Mouse (Mus musculus) thymus, postnatal 10 days (tissue): Measurements from ENCODE around the gene Tnnc2.

Experiments
- DNase-seq, 2 experiments: peaks; one replicate each; pipeline ENCODE4 v3.0.0; 2021; ENCODE audit warnings: low spot score in 2 of 2

Gene Tnnc2

GRCm38 (mm10) chr2:164795868-164796267, 16.1 kb upstream of the Tnnc2 start:
- no peak for DNase-seq

GRCm38 (mm10) chr2:164794293-164794692, 14.5 kb upstream of the Tnnc2 start:
- DNase-seq = peak; percentile 51 to 82

- DNase-seq = no peak
Observed at GRCm38 (mm10) chr2:164793772-164794171, 14.0 kb upstream of the Tnnc2 start.

GRCm38 (mm10) chr2:164793236-164793635, 13.5 kb upstream of the Tnnc2 start:
- peak; percentile 43 to 71 for DNase-seq

GRCm38 (mm10) chr2:164792400-164793190, 12.8 kb upstream of the Tnnc2 start:
- no peak for DNase-seq

GRCm38 (mm10) chr2:164791841-164792261, 12.1 kb upstream of the Tnnc2 start:
- DNase-seq = no peak

GRCm38 (mm10) chr2:164790451-164790850, 10.7 kb upstream of the Tnnc2 start:
- DNase-seq = no peak

GRCm38 (mm10) chr2:164788411-164788810, 8.6 kb upstream of the Tnnc2 start:
- no peak for DNase-seq

GRCm38 (mm10) chr2:164787779-164788178, 8.0 kb upstream of the Tnnc2 start:
- no peak for DNase-seq

- no peak for DNase-seq
Observed at GRCm38 (mm10) chr2:164787032-164787431, 7.3 kb upstream of the Tnnc2 start.

GRCm38 (mm10) chr2:164786388-164786885, 6.7 kb upstream of the Tnnc2 start:
- no peak for DNase-seq

GRCm38 (mm10) chr2:164785481-164786387, 6.0 kb upstream of the Tnnc2 start, which contains the start of gene Snx21:
TSS of gene Snx21 (plus strand) at chr2:164785823.
- DNase-seq = peak; percentile 40 to 53

GRCm38 (mm10) chr2:164784869-164785420, 5.2 kb upstream of the Tnnc2 start:
- DNase-seq = no peak

GRCm38 (mm10) chr2:164783926-164784581, 4.3 kb upstream of the Tnnc2 start:
- DNase-seq = no peak

GRCm38 (mm10) chr2:164781876-164782275, 2.1 kb upstream of the Tnnc2 start:
- DNase-seq = no peak

GRCm38 (mm10) chr2:164778809-164779208, 958 bp downstream of the Tnnc2 start:
- DNase-seq = no peak

- no peak for DNase-seq
Observed at GRCm38 (mm10) chr2:164778015-164778287, 1.8 kb downstream of the Tnnc2 start.

- DNase-seq = no peak
Observed at GRCm38 (mm10) chr2:164777246-164778014, 2.3 kb downstream of the Tnnc2 start.

GRCm38 (mm10) chr2:164776801-164777200, 3.0 kb downstream of the Tnnc2 start:
- DNase-seq = no peak

GRCm38 (mm10) chr2:164776130-164776529, 3.6 kb downstream of the Tnnc2 start:
- no peak for DNase-seq

GRCm38 (mm10) chr2:164773989-164774364, 5.8 kb downstream of the Tnnc2 start:
- no peak for DNase-seq
